Mouse (Mus musculus) midbrain, embryonic 10.5 days (tissue): Measurements from ENCODE around the gene Ist1. TPM values are rescaled to one million over a fixed set of nuclear protein-coding genes. Genes with fewer than 3 reads are reported as not detected.

Experiments used
- DNase-seq: peaks from one replicate; pipeline ENCODE4 v3.0.0-alpha.2; 2017; ENCODE audit warnings: low spot score
- H3K27ac ChIP-seq: fragments of 300-500 bp; sonication (generic); replicated peaks from 2 replicates; pipeline ENCODE4 v1.5.1; 2016; ENCODE audit warnings: mild to moderate bottlenecking
- H3K27me3 ChIP-seq: fragments of 300-500 bp; sonication (generic); 2 replicates; pipeline ENCODE4 v1.6.1; 2016; ENCODE audit warnings: low read depth, mild to moderate bottlenecking; ENCODE audit not compliant: poor library complexity, severe bottlenecking
- H3K36me3 ChIP-seq: fragments of 300-500 bp; sonication (generic); 2 replicates; pipeline ENCODE4 v1.6.1; 2016; ENCODE audit warnings: mild to moderate bottlenecking, moderate library complexity
- H3K4me1 ChIP-seq: fragments of 300-500 bp; sonication (generic); 2 replicates; pipeline ENCODE4 v1.6.1; 2016
- H3K4me3 ChIP-seq: fragments of 300-500 bp; sonication (generic); 2 replicates; pipeline ENCODE4 v1.5.1; 2016; ENCODE audit warnings: mild to moderate bottlenecking, moderate library complexity
- H3K9me3 ChIP-seq: fragments of 300-500 bp; sonication (generic); replicated peaks from 2 replicates; pipeline ENCODE4 v1.6.1; 2016; ENCODE audit warnings: mild to moderate bottlenecking
- WGBS: fragments of 180-500 bp; shearing (Covaris S2); methylation state at CpG from one replicate; pipeline ENCODE4 v1.1.7; 2016; 5-methylcytosine and 5-hydroxymethylcytosine counted together
- polyA plus RNA-seq: library from polyadenylated mRNA; unstranded; fragments of >200 nt; fragmentation: Nextera tagmentation; extraction: Ambion mirVana; gene quantifications from 2 replicates; pipeline ENCODE4 v1.2.1, GENCODE M21; 2016

Ist1 gene
- polyA plus RNA-seq, result 143 and 156 TPM in 2 replicates

- DNase-seq, result peak; percentile 98
- Histone ChIP-seq H3K36me3 (peaks cover 11% of the 10 kb centered on the region), H3K27ac (peak within 1 kb of the TSS; percentile 95), H3K4me1 (peaks cover 30% of the 10 kb centered on the region), H3K27me3 (peaks cover 19% of the 10 kb centered on the region), H3K4me3 (peak within 1 kb of the TSS; percentile 98), H3K9me3 (no peaks in the 10 kb centered on the region)
- WGBS, result under 1% methylated on average over 57 of the region's 57 CpGs
Observed at GRCm38 (mm10) chr8:109693146-109693900, at the start of gene Ist1. Gene Ist1 (minus strand): TSS chr8:109693260.

GRCm38 (mm10) chr8:109738049-109738380 is 45.0 kb upstream of the Ist1 start:
- Histone ChIP-seq H3K27me3 (no peaks in the 10 kb centered on the region), H3K27ac (peak overlapping the region; percentile 96), H3K36me3 (peaks cover 22% of the 10 kb centered on the region), H3K4me3 (peak overlapping the region; percentile 98), H3K9me3 (no peaks in the 10 kb centered on the region), H3K4me1 (peaks cover 14% of the 10 kb centered on the region)
- no peak for DNase-seq
- WGBS, result 87% methylated on average over 1 of the region's 1 CpGs

- peak within 1 kb of the TSS; percentile 96 for H3K27ac ChIP-seq
- H3K27me3 ChIP-seq, result no peaks in the 10 kb centered on the region
- H3K9me3 ChIP-seq, result no peaks in the 10 kb centered on the region
- WGBS, result under 1% methylated on average over 59 of the region's 59 CpGs
- peak; percentile 95 for DNase-seq
- H3K4me3 ChIP-seq, result peak within 1 kb of the TSS; percentile 98
- peaks cover 14% of the 10 kb centered on the region for H3K4me1 ChIP-seq
- peaks cover 28% of the 10 kb centered on the region for H3K36me3 ChIP-seq
Observed at GRCm38 (mm10) chr8:109737237-109738048, 44.4 kb upstream of the Ist1 start, which contains the start of gene Atxn1l. Gene Atxn1l (minus strand): TSS chr8:109737739.

GRCm38 (mm10) chr8:109736819-109737218 is 43.8 kb upstream of the Ist1 start:
- Histone ChIP-seq H3K4me1 (peaks cover 14% of the 10 kb centered on the region), H3K9me3 (no peaks in the 10 kb centered on the region), H3K27me3 (no peaks in the 10 kb centered on the region), H3K27ac (peak overlapping the region; percentile 96), H3K4me3 (peak overlapping the region; percentile 98), H3K36me3 (peaks cover 34% of the 10 kb centered on the region)
- 10% methylated on average over 8 of the region's 8 CpGs for WGBS
- DNase-seq, result no peak

- H3K4me3 ChIP-seq, result no peak overlapping the region
- DNase-seq, result no peak
- H3K27me3 ChIP-seq, result no peaks in the 10 kb centered on the region
- no peak overlapping the region for H3K27ac ChIP-seq
- WGBS, result 96% methylated on average over 3 of the region's 3 CpGs
- peaks cover 14% of the 10 kb centered on the region for H3K4me1 ChIP-seq
- H3K9me3 ChIP-seq, result no peaks in the 10 kb centered on the region
- peaks cover 62% of the 10 kb centered on the region for H3K36me3 ChIP-seq
Observed at GRCm38 (mm10) chr8:109734018-109734417, 41.0 kb upstream of the Ist1 start.

- WGBS, result 77% methylated on average over 3 of the region's 3 CpGs
- Histone ChIP-seq H3K9me3 (no peaks in the 10 kb centered on the region), H3K4me1 (peaks cover 4% of the 10 kb centered on the region), H3K27ac (no peak overlapping the region), H3K27me3 (no peaks in the 10 kb centered on the region), H3K36me3 (peaks cover 92% of the 10 kb centered on the region), H3K4me3 (no peak overlapping the region)
- no peak for DNase-seq
Observed at GRCm38 (mm10) chr8:109731012-109731411, 38.0 kb upstream of the Ist1 start.

- Histone ChIP-seq H3K27me3 (no peaks in the 10 kb centered on the region), H3K4me1 (no peaks in the 10 kb centered on the region), H3K27ac (no peak overlapping the region), H3K9me3 (no peaks in the 10 kb centered on the region), H3K36me3 (peaks cover 100% of the 10 kb centered on the region), H3K4me3 (no peak overlapping the region)
- no peak for DNase-seq
- WGBS, result 85% methylated on average over 3 of the region's 3 CpGs
Observed at GRCm38 (mm10) chr8:109725106-109725505, 32.0 kb upstream of the Ist1 start.

- H3K4me3 ChIP-seq, result no peak overlapping the region
- no peak for DNase-seq
- no peaks in the 10 kb centered on the region for H3K27me3 ChIP-seq
- no peaks in the 10 kb centered on the region for H3K4me1 ChIP-seq
- H3K36me3 ChIP-seq, result peaks cover 100% of the 10 kb centered on the region
- H3K9me3 ChIP-seq, result no peaks in the 10 kb centered on the region
- 94% methylated on average over 5 of the region's 5 CpGs for WGBS
- no peak overlapping the region for H3K27ac ChIP-seq
Observed at GRCm38 (mm10) chr8:109714961-109715360, 21.9 kb upstream of the Ist1 start.

GRCm38 (mm10) chr8:109712521-109712920 is 19.5 kb upstream of the Ist1 start:
- Histone ChIP-seq H3K9me3 (no peaks in the 10 kb centered on the region), H3K4me1 (peaks cover 8% of the 10 kb centered on the region), H3K36me3 (peaks cover 100% of the 10 kb centered on the region), H3K27ac (no peak overlapping the region), H3K27me3 (no peaks in the 10 kb centered on the region), H3K4me3 (no peak overlapping the region)
- 100% methylated on average over 1 of the region's 1 CpGs for WGBS
- DNase-seq, result no peak

GRCm38 (mm10) chr8:109707921-109708320 is 14.9 kb upstream of the Ist1 start:
- no peak for DNase-seq
- Histone ChIP-seq H3K4me1 (peaks cover 30% of the 10 kb centered on the region), H3K36me3 (peaks cover 56% of the 10 kb centered on the region), H3K4me3 (no peak overlapping the region), H3K9me3 (no peaks in the 10 kb centered on the region), H3K27me3 (peaks cover 21% of the 10 kb centered on the region), H3K27ac (no peak overlapping the region)
- 93% methylated on average over 4 of the region's 4 CpGs for WGBS

- Histone ChIP-seq H3K27ac (0 out of 2 replicates have a peak overlapping the region, but pooled peaks have one; percentile 100), H3K9me3 (no peaks in the 10 kb centered on the region), H3K4me3 (peak overlapping the region; percentile 83), H3K27me3 (peaks cover 26% of the 10 kb centered on the region), H3K4me1 (peaks cover 30% of the 10 kb centered on the region), H3K36me3 (peaks cover 46% of the 10 kb centered on the region)
- 42% methylated on average over 2 of the region's 2 CpGs for WGBS
- DNase-seq, result peak; percentile 60
Observed at GRCm38 (mm10) chr8:109706874-109707237, 13.8 kb upstream of the Ist1 start.

- peaks cover 40% of the 10 kb centered on the region for H3K36me3 ChIP-seq
- peaks cover 26% of the 10 kb centered on the region for H3K27me3 ChIP-seq
- DNase-seq, result peak; percentile 17
- H3K4me1 ChIP-seq, result peaks cover 30% of the 10 kb centered on the region
- H3K27ac ChIP-seq, result peak overlapping the region; percentile 100
- no peaks in the 10 kb centered on the region for H3K9me3 ChIP-seq
- WGBS, result 2% methylated on average over 30 of the region's 30 CpGs
- peak overlapping the region; percentile 83 for H3K4me3 ChIP-seq
Observed at GRCm38 (mm10) chr8:109706076-109706873, 13.2 kb upstream of the Ist1 start.
